Mouse (Mus musculus) bone marrow macrophage, adult 2 months (primary cell): ENCODE results near the gene Arhgap29.

ENCODE experiments used
- CTCF ChIP-seq: IDR thresholded peaks from 2 replicates; pipeline ENCODE4 v1.5.1; 2012; ENCODE audit warnings: low read depth, mild to moderate bottlenecking, low read length, moderate library complexity
- POLR2A ChIP-seq: IDR thresholded peaks from 2 replicates; pipeline ENCODE4 v1.6.1; 2012; ENCODE audit warnings: mild to moderate bottlenecking, low read depth, low read length, borderline replicate concordance

DNA sequence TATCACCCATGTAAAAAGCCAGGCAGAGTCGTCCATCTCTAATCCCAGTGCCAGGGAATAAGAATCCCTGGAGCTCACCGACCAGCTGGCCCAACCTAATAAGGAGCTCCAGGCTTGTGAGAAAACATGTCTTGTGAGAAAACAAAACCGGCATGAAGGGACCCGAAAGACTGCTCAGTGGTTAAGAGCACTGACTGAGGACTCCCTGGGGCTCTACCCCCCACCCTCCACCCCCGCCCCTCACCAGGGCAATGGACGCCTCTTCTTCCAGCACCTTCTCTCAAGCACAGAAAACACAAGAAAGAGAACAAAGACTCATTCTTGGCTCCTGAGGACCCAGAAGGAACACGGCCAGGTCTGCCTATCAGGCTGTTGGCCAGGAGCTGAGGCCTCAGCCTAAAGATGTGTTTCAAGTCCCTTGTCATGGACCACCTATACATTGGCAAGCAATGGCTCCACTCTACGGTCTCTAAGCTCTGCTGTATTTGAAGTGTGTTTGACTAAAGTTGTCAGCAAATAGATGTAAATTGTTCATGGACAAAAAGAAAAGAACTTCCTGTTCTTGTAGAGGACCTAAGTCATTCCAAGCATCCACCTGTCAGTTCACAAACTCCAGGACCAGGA is 68.8 kb downstream of the Arhgap29 start:
- TF ChIP-seq POLR2A: no peak
- no peak for TF ChIP-seq CTCF
